Mouse (Mus musculus): ENCODE data around the gene Mrgprh. TPM values are rescaled to one million over a fixed set of nuclear protein-coding genes. Genes with fewer than 3 reads are reported as not detected.

Mrgprh gene
- 0.73 and 1.2 TPM in 2 replicates for polyA plus RNA-seq (2012; rRNA removed; ENCODE audit: low replicate concordance)

GRCm38 (mm10) chr17:12875734-12876133, at the start of gene Mrgprh:
TSS of gene Mrgprh (plus strand) at chr17:12876034.

DNA sequence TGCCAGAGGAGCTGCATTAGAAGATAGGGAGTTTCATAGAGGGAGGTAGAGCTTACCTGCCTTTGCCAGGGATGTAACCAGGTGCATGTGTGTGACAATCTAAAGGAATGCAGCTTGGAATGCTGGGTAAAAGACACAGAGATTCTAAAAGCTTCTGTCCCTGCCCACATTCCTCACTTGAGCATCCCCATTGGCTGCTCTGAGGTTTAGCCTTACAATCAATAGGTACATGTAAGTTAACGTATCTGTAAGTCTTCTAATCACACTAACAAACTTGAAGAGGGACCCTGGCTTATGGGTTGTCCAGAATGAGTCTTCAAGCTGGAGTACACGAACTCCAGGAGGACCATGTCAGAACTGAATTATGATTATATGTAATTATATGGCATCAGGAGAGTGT, 7.8 kb upstream of the Mrgprh start, which contains the start of gene Mas1:
TSS of gene Mas1 (minus strand) at position 101 of the 400 bp plus-strand sequence.

DNA sequence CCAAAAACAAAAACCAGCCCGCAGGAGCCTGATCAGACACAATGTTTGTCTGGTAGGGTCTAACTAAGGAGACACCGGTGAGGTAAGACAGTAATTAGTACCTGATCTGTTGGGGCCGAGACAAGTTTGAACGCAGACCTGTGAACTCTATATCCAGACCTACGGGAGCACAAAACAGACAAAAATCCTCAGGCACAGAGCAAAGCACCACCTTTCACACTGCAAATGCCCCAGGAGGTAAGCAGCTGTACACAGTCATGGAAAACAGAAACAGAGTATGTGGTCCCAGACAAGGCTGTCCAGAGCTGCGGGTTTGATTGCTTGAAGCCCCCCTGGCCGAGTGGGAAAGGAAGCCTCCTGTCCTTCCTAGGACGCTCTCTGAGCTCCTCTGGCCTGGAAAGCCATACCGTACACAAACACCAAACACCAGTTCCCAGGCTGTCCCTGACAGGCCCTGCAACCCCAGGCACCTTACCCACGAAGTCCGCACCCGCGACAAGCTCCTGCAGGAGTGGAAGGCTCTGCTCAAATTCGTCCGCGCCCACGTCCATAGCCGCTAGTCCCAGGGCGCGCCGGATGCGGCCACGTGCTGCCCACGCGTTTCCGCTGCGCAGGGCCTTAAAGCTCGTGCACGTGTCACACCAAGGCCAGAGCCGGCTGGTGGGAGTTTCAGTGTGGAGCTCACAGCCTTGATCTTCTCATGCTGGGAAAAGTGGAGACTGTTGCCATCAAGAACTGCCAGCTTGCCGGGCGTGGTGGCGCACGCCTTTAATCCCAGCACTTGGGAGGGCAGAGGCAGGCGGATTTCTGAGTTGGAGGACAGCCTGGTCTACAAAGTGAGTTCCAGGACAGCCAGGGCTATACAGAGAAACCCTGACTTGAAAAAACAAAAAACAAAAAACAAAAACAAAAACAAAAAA, 33.8 kb downstream of the Mrgprh start, which contains the start of gene Pnldc1:
TSS of gene Pnldc1 (minus strand) at position 870 of the 920 bp plus-strand sequence.

DNA sequence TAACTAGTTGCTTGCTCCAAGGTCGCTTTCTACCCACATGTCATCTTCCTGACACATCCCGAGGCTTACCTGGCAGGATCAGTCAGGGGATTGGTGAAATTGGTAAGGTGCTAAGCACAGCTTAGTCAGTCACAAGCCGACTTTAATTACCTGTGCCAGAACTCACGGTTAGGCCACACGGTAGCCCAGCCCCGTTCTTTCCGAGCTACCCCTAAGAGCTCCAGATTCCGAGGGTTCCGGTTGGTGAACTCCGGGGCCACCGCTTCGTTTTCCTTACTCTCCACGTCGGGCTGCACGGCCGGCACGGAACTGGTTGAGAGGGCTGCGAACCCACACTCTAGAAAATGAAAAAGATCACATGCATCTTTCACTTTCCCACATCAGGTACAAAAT, 39.6 kb downstream of the Mrgprh start, which contains the start of gene Tcp1:
TSS of gene Tcp1 (plus strand) at position 214 of the 393 bp plus-strand sequence.

DNA sequence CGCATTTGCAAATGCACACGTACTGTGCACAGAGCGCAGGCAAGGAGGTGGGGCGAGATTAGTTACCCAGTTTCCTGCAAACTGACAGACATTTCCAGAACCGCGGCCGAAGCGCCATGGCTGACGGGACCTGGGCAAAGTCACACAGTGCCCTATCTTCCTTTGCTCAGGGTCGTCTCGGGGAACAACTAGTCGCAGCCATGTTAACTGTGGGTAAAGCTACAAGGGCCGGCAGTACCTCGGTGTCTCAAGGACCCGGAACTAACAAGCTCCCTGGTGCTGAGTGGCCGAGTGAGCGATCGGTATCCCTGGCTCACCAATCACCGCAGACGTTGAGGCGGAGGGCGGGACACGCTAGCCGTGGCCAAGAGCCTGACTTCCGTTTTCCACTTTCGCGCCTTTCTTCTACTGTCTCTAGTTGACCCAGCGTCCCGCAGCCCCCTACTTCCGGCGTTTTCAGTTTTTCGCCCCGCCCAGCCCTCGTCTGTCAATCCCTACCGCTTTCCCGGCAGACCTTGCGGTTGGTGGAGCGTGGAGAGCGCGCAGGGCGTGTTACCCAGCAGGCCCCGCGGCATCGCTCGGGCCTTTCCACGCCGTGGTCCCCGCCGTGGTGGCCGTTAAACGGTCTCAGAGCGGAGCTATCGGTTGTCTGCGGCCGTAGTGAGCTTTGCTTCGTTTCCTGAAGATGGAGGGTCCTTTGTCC, 40.2 kb downstream of the Mrgprh start, which contains the start of gene Mrpl18:
TSS of gene Mrpl18 (minus strand) at position 465 of the 703 bp plus-strand sequence.

Other genes with a start within 250 kb of the Mrgprh start
- gene Slc22a1, start 200.2 kb upstream of the Mrgprh start, polyA plus RNA-seq (2012; rRNA removed; ENCODE audit: low replicate concordance): 0.06 and 0.87 TPM in 2 replicates
- gene Igf2r, start 106.4 kb upstream of the Mrgprh start, polyA plus RNA-seq (2012; rRNA removed; ENCODE audit: low replicate concordance): 26.6 and 48.4 TPM in 2 replicates
- 0.13 and 1.8 TPM in 2 replicates for gene Mas1, start 7.9 kb upstream of the Mrgprh start, polyA plus RNA-seq (2012; rRNA removed; ENCODE audit: low replicate concordance)
- 4.1 and 19.7 TPM in 2 replicates for gene Pnldc1, start 34.2 kb downstream of the Mrgprh start, polyA plus RNA-seq (2012; rRNA removed; ENCODE audit: low replicate concordance)
- 64.6 and 97.5 TPM in 2 replicates for gene Tcp1, start 39.7 kb downstream of the Mrgprh start, polyA plus RNA-seq (2012; rRNA removed; ENCODE audit: low replicate concordance)
- 31.6 and 34.9 TPM in 2 replicates for gene Mrpl18, start 40.3 kb downstream of the Mrgprh start, polyA plus RNA-seq (2012; rRNA removed; ENCODE audit: low replicate concordance)
- gene Acat3, start 64.6 kb downstream of the Mrgprh start, polyA plus RNA-seq (2012; rRNA removed; ENCODE audit: low replicate concordance): 0.42 and 0.85 TPM in 2 replicates
- gene Acat2, start 84.7 kb downstream of the Mrgprh start, polyA plus RNA-seq (2012; rRNA removed; ENCODE audit: low replicate concordance): 45.2 and 66.0 TPM in 2 replicates
- gene Wtap, start 118.1 kb downstream of the Mrgprh start, polyA plus RNA-seq (2012; rRNA removed; ENCODE audit: low replicate concordance): 17.7 and 22.8 TPM in 2 replicates
- gene Sod2, start 130.8 kb downstream of the Mrgprh start, polyA plus RNA-seq (2012; rRNA removed; ENCODE audit: low replicate concordance): 317 and 641 TPM in 2 replicates
- gene Gpr31b, start 176.3 kb downstream of the Mrgprh start, polyA plus RNA-seq (2012; rRNA removed; ENCODE audit: low replicate concordance): 0.09 and 0.59 TPM in 2 replicates
- 0.09 and 0.22 TPM in 2 replicates for gene Tcp10b, start 185.1 kb downstream of the Mrgprh start, polyA plus RNA-seq (2012; rRNA removed; ENCODE audit: low replicate concordance)